Mouse (Mus musculus): ENCODE measurements around the gene Arfip1.
A peak's percentile ranks its signal among the peaks of the same experiment; 100 is the strongest.

Arfip1 gene

DNA sequence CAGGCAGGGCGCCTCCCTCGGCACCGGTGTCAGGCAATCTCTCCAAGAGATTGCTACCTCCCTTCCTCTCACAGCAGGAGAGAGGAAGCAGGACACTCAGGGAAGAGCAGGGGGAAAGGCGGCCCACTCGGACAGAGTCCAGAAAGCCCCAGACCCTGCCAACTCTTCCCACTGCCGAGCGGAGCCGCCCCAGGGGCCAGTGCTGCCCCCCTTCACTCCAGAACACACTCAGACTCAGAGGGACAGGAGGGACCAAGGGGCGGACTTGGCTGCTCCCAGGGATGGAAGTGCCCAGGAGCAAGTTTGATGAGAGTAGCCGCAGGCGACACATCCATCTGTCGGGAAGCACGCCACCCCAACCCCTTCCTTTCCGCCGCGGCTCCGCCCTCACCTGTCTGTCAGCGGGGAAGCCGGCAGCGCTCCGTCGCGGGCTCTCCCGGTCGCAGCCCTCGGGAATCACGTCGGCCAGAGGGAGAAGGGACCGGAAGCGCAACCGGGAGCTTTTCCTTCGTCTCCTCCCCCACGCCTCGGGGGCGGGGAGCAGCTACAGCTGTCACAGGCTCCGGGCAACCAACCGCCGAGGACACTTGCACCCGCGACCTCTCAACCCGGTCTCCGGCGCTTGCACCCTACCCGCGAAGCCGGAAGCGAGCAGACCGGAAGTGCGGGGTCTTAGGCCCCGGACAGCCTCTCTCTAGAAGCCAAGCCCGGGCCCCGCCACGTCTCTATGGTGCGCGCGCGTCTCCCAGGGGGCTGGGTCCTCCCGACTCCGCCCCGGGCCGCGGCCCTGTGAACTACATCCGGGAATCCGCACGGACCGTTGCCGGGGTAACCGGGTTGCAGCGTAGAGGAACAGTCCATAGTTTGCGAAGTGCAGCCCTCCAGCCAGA, at the start of gene Arfip1:
Gene Arfip1 (minus strand): TSS at position 603 of the 890 bp plus-strand sequence.
- DNase-seq (ENCODE audit: extremely low spot score, low read depth, low spot score): peak; percentile 80

DNA sequence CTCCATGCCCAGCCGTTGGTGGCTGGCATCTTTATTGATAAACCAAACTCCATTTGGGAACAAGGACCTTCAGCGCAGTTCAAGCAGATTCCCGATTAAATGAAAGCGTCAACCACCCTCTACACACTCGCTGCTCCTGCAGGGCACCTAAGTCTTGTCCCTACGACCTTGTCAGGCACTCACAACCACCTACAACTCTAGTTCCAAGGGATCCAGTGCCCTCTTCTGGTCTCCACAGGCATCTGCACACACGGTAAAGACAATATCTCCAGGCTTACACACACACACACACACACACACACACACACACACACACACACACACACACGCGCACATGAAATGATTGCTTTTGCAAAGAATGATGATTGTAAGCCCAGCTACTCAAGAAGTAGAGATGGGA, 49.2 kb upstream of the Arfip1 start:
- no peak for DNase-seq (ENCODE audit: extremely low spot score, low read depth, low spot score)

DNA sequence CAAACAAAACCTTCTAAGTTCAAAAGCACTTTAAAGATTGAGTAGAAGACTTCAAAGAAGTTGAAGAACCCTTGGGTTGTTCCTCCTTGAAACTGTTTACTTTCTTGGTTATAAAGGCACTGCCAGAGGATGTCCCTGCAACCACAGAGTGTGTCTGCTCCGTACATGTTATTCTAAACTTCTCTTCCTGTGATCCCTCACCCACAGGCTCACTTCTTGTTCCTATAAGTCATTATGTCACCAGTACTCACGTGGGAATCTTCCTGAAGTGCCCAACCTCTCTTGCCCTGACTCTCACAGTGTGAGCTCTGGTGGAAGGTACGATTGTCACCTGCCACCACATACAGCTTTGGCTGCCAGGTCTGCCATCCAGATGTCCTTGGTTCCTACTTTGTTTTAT, 39.6 kb upstream of the Arfip1 start:
- DNase-seq (ENCODE audit: extremely low spot score, low read depth, low spot score): no peak

DNA sequence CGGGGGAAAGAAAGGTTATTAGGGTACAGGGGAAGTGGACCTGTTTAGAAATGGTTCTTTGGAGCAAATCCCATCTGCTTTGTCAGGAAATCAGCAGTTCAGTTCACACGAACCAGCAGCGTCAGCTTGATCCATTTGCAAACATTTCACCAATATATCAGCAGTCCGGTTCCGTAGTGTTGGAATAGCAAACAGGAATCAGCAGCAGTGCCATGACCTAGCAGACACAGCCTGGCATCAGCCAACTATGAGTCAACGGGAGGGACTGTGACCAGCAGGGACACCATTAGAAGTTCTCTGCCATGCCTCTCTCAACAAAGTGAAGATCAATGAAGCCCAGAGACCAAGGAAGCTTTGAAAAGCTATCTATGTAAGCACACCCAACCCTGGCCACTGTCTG, 37.3 kb upstream of the Arfip1 start:
- no peak for DNase-seq (ENCODE audit: extremely low spot score, low read depth, low spot score)

DNA sequence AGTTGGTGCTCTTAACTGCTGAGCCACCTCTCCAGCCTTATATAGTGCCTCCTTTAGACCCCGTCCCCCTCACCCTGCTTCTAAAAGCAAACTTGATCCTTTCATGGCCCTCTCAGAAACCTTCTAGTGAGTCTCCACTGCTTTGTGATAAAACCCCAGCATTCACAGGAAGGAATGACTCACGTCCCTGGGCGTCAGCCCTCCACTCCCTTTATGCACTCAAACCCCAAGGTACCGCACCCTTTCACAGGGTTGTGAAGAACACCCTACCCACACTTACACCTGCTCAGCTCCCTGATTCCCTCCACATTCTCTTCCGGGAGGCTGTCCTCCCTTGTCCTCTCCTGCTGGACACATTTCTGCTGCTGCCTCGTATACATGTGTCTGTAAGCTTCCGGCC, 36.6 kb upstream of the Arfip1 start:
- no peak for DNase-seq (ENCODE audit: extremely low spot score, low read depth, low spot score)

- DNase-seq (ENCODE audit: extremely low spot score, low read depth, low spot score): no peak
Observed at GRCm38 (mm10) chr3:84618627-84619026, 36.2 kb upstream of the Arfip1 start.

GRCm38 (mm10) chr3:84615856-84616225, 33.4 kb upstream of the Arfip1 start:
- no peak for DNase-seq (ENCODE audit: extremely low spot score, low read depth, low spot score)

DNA sequence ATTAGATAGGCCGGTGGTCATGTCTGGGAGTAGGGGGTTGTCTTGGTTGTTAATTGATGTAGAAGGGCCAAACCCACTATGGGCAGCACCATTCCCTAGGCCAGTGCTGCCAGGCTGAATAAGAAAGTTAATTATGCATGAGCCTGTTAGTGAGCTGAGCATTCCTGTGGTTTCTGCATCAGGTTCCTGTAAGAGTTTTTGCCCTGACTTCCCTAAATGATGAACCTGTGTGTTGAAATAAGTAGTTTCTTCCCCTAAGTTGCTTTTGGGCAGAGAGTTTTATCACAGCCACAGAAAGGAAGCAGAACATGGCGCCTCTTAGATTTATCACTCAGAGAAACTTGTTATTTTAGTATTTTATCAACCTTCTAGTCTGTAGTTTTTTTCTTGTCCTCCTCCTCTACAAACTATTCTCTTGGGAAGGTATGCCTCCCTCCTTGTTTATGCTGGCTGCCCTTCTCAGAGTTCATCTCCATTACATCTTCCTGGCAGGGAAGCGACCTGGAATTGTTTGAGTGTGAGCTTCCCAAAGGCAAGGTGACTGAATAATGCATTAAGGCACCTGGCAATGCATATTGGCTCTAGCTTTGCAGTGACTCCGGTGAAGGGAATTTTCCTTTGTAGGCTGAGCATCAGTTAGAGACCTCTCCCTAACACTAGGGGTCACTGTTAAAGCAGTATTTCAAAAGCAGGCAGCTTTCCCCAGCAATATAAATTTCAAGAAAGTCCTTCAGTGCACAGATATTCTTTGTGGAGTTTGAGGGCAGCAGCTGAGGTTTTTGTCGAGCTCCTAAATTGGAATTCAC, 32.8 kb upstream of the Arfip1 start:
- DNase-seq (ENCODE audit: extremely low spot score, low read depth, low spot score): no peak

- DNase-seq (ENCODE audit: extremely low spot score, low read depth, low spot score): no peak
Observed at GRCm38 (mm10) chr3:84610183-84610710, 27.8 kb upstream of the Arfip1 start.

DNA sequence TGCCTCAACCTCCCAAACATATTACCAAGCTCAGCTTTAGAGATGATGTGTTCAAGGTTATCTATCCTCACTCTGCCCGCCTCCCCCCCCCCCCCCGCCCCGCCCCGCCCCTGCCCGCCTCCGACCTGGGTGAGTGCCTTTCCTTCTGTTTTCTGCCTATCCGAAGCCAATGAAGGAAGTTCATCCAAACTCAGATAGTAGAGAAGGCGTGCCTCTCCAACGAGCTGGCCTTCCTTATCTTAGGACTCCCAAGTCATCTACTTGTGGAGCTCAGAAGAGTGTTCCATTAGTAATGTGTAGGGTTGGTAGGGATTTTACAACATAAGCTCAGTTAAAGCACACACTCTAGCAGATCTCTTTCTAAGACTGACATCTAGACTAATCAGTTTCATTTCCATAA, 20.8 kb upstream of the Arfip1 start:
- no peak for DNase-seq (ENCODE audit: extremely low spot score, low read depth, low spot score)

- no peak for DNase-seq (ENCODE audit: extremely low spot score, low read depth, low spot score)
Observed at GRCm38 (mm10) chr3:84602759-84603158, 20.3 kb upstream of the Arfip1 start.

GRCm38 (mm10) chr3:84601870-84602495, 19.6 kb upstream of the Arfip1 start:
- no peak for DNase-seq (ENCODE audit: extremely low spot score, low read depth, low spot score)

DNA sequence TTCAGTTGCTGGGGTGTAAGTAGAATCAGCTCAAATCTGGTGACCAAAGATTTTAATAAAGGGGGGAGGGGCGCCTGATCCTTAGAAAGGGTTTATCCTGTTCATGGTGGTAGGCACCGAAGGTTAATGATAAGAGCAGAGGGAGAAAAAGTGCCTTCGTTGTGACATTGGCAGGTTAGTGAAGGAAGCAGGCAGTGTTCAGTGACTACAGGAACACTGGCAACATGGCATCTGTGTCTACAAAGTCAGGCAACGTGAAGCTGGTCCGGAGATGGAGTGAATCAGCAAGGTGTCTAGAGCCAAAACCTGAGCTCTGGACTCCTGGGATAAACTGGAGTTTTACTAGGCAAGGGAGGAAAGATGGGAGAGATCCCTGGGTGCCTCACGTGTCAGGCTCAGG, 16.3 kb upstream of the Arfip1 start:
- no peak for DNase-seq (ENCODE audit: extremely low spot score, low read depth, low spot score)

DNA sequence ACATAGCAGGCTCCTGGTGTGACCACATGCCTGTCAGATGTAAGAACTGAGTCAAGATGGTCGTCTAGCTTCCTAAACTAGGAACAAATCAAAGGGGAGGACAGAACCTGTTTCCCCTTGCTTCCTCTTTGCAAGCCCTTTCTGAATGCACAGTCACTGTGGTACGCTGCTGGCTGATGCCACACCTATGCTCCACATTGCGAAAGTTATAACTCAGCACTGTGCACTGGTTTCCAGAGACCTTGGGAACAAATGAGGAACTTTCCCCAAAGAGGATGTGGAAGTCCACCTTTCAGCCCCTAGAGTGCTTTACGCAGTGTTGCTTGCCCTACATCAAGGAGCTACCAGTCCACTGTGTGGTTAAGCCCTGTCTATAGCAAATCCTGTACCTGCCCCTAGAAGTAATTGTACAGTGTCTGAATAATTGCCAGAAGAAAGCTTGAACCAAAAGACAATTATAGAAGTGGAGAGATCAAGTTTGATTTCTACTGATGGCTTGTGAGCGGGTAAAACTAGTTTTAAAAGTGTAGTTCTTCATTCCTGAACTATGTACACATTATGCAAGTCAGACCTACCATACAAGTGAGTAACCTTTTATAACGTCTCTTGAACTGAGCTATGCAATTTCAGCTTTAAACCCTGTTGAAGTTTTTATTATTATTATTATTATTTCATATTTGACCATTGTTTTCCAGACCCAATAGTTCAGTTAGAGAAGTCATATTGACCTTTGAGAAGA, 15.7 kb upstream of the Arfip1 start:
- no peak for DNase-seq (ENCODE audit: extremely low spot score, low read depth, low spot score)

GRCm38 (mm10) chr3:84595677-84596234, 13.3 kb upstream of the Arfip1 start:
- DNase-seq (ENCODE audit: extremely low spot score, low read depth, low spot score): no peak

DNA sequence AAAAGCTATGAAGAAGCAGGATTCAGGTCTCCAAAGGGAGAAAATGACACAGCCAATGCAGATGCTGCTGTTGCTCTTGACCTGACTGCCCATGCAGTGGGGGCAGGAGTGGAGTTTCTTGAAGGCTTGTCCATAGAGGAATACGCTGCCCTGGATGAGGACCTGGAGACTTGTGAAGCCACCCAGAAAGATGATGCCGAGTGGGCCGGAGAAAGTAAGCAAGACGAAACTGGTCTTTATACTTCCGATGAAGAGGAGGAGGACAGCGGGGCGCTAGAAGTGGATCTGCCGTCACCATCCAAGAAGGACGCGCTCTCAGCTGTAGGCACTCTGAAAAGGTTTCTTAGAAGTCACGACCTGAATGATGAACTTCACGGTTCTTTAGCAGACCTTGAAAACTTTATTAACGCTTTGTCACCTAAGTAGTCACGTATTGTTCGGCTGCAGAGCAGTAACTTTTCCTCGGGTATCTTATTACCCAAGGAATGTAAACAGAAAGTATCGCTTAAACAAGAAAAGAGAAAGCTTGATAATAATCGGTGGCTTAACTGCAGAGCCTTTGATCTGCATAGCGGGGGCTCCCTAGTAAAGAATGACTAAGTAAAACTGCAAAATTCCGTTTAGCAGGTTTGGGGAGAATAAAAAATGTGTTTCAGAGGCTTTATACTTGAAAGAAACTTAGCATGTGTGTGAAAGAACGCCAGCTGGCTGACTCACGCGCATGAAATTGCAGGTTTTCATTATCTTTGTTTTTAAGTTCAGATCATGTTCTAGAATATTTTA, 12.7 kb upstream of the Arfip1 start:
- DNase-seq (ENCODE audit: extremely low spot score, low read depth, low spot score): no peak

- DNase-seq (ENCODE audit: extremely low spot score, low read depth, low spot score): no peak
Observed at GRCm38 (mm10) chr3:84593274-84593673, 10.8 kb upstream of the Arfip1 start, which contains the start of gene Tigd4. Gene Tigd4 (plus strand): TSS chr3:84593574.

DNA sequence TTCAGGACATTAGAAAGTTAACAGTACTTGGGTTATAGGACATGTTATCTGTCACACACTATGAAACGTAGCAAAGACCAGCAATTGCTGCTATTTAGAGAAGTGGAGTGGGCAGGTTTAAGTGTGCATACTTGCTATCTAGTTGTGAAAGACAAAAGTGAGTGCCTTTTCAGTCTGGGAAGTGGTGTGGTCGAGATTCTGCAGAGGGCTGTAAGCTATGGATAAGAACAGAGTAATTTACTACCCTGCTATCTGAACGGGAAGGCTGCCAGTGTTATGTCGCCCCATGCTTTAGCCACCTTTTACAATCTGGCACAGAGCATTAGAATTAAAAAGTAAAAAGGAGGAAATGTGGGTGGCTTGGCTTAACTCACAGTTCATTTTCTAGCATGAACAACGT, 4.3 kb upstream of the Arfip1 start:
- DNase-seq (ENCODE audit: extremely low spot score, low read depth, low spot score): no peak

GRCm38 (mm10) chr3:84582913-84583276, 470 bp upstream of the Arfip1 start:
- no peak for DNase-seq (ENCODE audit: extremely low spot score, low read depth, low spot score)

DNA sequence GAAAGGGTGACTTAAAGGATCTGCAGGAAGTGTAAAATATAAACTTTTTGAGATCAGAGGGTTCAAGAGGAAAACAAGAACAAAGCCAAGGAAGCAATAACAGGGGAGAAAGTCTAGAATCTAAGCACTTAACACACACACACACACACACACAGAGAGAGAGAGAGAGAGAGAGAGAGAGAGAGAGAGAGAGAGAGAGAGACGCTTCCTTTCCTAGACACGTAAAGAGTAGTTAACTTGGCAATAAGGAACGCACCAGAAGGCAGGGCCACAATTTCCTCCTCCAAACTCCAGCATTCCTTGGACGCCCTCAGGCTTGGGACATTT, 766 bp downstream of the Arfip1 start:
- DNase-seq (ENCODE audit: extremely low spot score, low read depth, low spot score): no peak
